Mouse (Mus musculus): ENCODE data around the gene Pip4k2c.

GRCm38 (mm10) chr10:127205373-127205772 is 6.0 kb downstream of the Pip4k2c start:
- TF ChIP-seq CTCF (IDR thresholded peaks at IDR 0.05; ENCODE audit: low read depth) (no peak), EP300 (IDR thresholded peaks at IDR 0.05; ENCODE audit: low read depth) (no peak)

Measured in heart, postnatal 0 days (tissue).